Mouse (Mus musculus) heart, postnatal 0 days (tissue): Measurements from ENCODE around the gene Tshz2. TPM values are rescaled to one million over a fixed set of nuclear protein-coding genes. Genes with fewer than 3 reads are reported as not detected.

Experiments
- ATAC-seq: fragments of 200-750 bp; cut with Nextera tagmentation; 2 replicates; pipeline ENCODE4 v1.8.0; 2017; ENCODE audit warnings: low read depth, moderate number of reproducible peaks, moderate library complexity; ENCODE audit not compliant: insufficient read depth
- DNase-seq: peaks from one replicate; pipeline ENCODE4 v3.0.0-alpha.2; 2016; ENCODE audit warnings: low spot score
- H3K27ac ChIP-seq: fragments of 300-500 bp; sonication (generic); 2 replicates; pipeline ENCODE4 v1.5.1; 2014; ENCODE audit warnings: low read depth, mild to moderate bottlenecking
- H3K27me3 ChIP-seq: fragments of 300-500 bp; sonication (generic); 2 replicates; pipeline ENCODE4 v1.6.1; 2014; ENCODE audit warnings: low read length, mixed read lengths; ENCODE audit not compliant: control insufficient read depth, insufficient read depth
- H3K36me3 ChIP-seq: fragments of 300-500 bp; sonication (generic); replicated peaks from 2 replicates; pipeline ENCODE4 v1.6.1; 2014; ENCODE audit warnings: low read length, mixed read lengths; ENCODE audit not compliant: control insufficient read depth, insufficient read depth
- H3K4me1 ChIP-seq: fragments of 300-500 bp; sonication (generic); 2 replicates; pipeline ENCODE4 v1.6.1; 2014; ENCODE audit warnings: antibody characterized with exemption; ENCODE audit not compliant: control insufficient read depth, insufficient read depth
- H3K4me2 ChIP-seq: fragments of 300-500 bp; sonication (generic); 2 replicates; pipeline ENCODE4 v1.6.1; 2014; ENCODE audit warnings: low read depth, mild to moderate bottlenecking, low read length, moderate library complexity
- H3K4me3 ChIP-seq: fragments of 300-500 bp; sonication (generic); 2 replicates; pipeline ENCODE4 v1.5.1; 2014; ENCODE audit warnings: low read depth, low read length
- H3K9ac ChIP-seq: fragments of 300-500 bp; sonication (generic); replicated peaks from 2 replicates; pipeline ENCODE4 v1.6.1; 2014; ENCODE audit warnings: low read depth, low read length, mixed read lengths
- H3K9me3 ChIP-seq: fragments of 300-500 bp; sonication (generic); replicated peaks from 2 replicates; pipeline ENCODE4 v1.6.1; 2016; ENCODE audit warnings: low read length; ENCODE audit not compliant: control insufficient read depth
- CTCF ChIP-seq: IDR thresholded peaks from 2 replicates; pipeline ENCODE4 v1.5.1; 2016; ENCODE audit warnings: antibody characterized with exemption, control low read depth, low read depth
- EP300 ChIP-seq: IDR thresholded peaks from 2 replicates; pipeline ENCODE4 v1.6.1; 2016; ENCODE audit warnings: antibody characterized with exemption, low read depth
- WGBS: fragments of 180-500 bp; shearing (Covaris S2); extraction: QIAGEN DNeasy Blood & Tissue Kit; methylation state at CpG from one replicate; pipeline ENCODE4 v1.1.7; 2014; 5-methylcytosine and 5-hydroxymethylcytosine counted together
- polyA plus RNA-seq: library from polyadenylated mRNA; unstranded; fragments of >200 nt; fragmentation: Nextera tagmentation; extraction: Ambion mirVana; gene quantifications from 2 replicates; pipeline ENCODE4 v1.2.1, GENCODE M21; 2015
- total RNA-seq: library from RNA; depleted of rRNA; stranded (reverse); fragments of >200 nt; gene quantifications from 2 replicates; pipeline ENCODE4 v1.2.3, GENCODE M21; 2014; ENCODE audit warnings: low replicate concordance

The Tshz2 gene
- total and polyA plus RNA-seq, 2 experiments from 2014 or later = 2.8 to 7.8 TPM

DNA sequence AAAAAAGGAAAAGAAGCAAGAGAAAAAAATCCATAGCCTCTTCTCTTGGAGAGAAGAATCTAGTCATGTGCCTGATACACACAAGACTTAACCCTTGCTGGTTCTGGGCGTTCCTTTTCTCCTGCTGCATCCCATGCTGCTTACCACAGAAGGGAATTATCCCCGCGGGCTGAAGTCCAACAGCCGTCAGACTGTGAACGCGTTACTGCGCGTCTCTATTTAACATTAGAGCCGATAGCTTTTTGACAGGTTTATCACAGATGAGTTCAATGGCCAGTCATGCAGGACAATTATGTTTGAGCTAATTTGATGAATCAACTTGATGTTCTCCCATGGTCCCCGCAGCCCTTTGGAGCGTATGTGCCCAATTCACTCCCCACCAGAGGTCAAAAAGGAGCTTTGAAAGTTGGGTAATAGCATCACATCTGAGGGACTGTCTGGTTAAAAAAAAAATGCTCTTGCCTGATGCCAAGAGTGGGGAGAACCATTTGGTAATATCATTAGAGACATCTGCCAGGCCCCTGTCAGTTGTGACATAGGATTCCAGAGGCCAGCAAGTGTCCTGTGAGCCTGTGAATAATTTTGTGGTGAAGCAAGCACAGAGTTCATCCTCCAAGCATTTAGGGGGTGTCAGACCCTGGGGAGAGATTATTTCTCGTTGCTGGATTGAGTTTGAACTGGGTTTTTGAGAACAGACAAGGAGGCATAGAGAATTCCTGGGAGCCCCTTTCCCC lies 54.1 kb downstream of the Tshz2 start:
- Histone ChIP-seq H3K27me3 (no peaks in the 10 kb centered on the region), H3K36me3 (no peaks in the 10 kb centered on the region), H3K4me1 (peaks cover 10% of the 10 kb centered on the region; the same call in 1 of the 2 replicates), H3K4me3 (no peak overlapping the region), H3K4me2 (no peak overlapping the region), H3K27ac (no peak overlapping the region), H3K9ac (no peak overlapping the region), H3K9me3 (no peaks in the 10 kb centered on the region)
- 77% methylated on average over 12 of the region's 12 CpGs for WGBS
- DNase-seq (no peak), ATAC-seq (no peak)
- TF ChIP-seq EP300 = no peak
- TF ChIP-seq CTCF = no peak

DNA sequence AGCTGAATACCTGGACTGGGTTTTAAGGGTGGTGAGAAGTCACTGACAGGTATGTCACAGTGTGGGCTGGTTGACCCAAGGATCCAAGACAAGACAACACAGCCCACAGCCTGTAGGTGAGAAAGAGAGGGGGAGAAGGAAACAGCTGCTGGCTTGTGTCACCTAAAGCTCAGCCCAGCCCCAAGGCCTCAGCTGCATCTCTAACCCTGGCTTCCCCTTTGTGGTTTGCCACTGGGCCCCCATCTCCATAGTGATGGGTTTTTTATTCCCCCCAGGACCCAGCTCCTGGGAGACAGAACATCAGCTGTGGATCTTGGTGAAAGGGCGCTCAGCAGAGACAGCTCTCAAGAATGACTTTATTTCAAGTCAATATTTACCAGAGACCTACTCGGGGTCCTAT lies 57.2 kb downstream of the Tshz2 start:
- H3K27me3 ChIP-seq = no peaks in the 10 kb centered on the region
- ATAC-seq (no peak), DNase-seq (no peak)
- peaks cover 8% of the 10 kb centered on the region; the same call in 1 of the 2 replicates for H3K4me1 ChIP-seq
- H3K36me3 ChIP-seq = no peaks in the 10 kb centered on the region
- 87% methylated on average over 2 of the region's 2 CpGs for WGBS
- H3K9ac ChIP-seq = no peak overlapping the region
- TF ChIP-seq EP300 (no peak), CTCF (no peak)
- no peak overlapping the region for H3K4me2 ChIP-seq
- H3K9me3 ChIP-seq = no peaks in the 10 kb centered on the region
- no peak overlapping the region for H3K4me3 ChIP-seq
- H3K27ac ChIP-seq = no peak overlapping the region

DNA sequence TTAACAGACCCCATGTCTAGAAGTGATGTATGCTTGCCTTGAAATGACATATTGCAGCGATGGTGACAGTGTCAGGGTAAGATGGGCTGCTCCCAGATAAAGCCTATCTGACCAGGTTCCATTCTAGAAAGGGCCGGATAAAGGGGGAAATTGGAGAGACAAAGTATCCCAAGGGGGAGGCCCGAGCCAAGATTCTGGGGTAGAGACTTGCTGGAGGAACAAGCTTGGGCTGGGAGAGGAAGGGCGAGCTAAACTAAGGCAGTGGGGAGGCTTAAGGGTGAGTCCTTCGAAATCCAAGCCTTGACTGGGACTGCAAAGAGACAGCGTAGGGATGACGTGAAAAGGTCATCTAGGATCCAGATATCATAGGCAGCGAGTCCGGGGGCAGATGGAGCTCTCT lies 61.7 kb downstream of the Tshz2 start:
- Histone ChIP-seq H3K9ac (no peak overlapping the region), H3K9me3 (no peaks in the 10 kb centered on the region), H3K27ac (no peak overlapping the region), H3K36me3 (no peaks in the 10 kb centered on the region), H3K4me1 (peaks cover 6% of the 10 kb centered on the region; the same call in 1 of the 2 replicates), H3K27me3 (no peaks in the 10 kb centered on the region), H3K4me3 (no peak overlapping the region), H3K4me2 (no peak overlapping the region)
- TF ChIP-seq EP300 (no peak), CTCF (no peak)
- no peak for DNase-seq
- no peak for ATAC-seq
- WGBS = 67% methylated on average over 9 of the region's 9 CpGs

DNA sequence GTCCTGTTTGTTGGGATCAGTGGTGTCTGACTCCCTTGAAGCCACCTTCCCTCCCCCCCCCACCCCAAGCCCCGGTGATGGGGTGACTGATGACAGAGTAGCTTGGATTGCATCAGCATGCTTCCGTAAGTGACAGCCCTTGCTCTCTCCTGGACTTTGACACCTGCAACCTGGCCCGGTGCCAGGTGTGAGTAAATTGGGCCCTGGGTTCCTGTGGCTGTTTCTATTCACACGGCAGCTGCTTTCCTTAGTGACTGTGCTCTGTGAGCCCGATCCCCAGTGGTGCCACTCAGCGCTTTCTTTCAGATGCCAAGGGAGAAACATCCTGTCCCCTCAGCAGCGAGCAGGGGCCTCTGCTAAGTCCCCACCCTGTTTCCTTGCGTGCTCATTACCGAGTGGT lies 62.2 kb downstream of the Tshz2 start:
- DNase-seq (no peak), ATAC-seq (no peak)
- Histone ChIP-seq H3K9me3 (no peaks in the 10 kb centered on the region), H3K27ac (no peak overlapping the region), H3K4me3 (no peak overlapping the region), H3K4me2 (no peak overlapping the region), H3K27me3 (no peaks in the 10 kb centered on the region), H3K36me3 (no peaks in the 10 kb centered on the region), H3K4me1 (peaks cover 11% of the 10 kb centered on the region; the same call in 1 of the 2 replicates), H3K9ac (no peak overlapping the region)
- WGBS = 54% methylated on average over 9 of the region's 9 CpGs
- no peak for TF ChIP-seq CTCF
- no peak for TF ChIP-seq EP300

DNA sequence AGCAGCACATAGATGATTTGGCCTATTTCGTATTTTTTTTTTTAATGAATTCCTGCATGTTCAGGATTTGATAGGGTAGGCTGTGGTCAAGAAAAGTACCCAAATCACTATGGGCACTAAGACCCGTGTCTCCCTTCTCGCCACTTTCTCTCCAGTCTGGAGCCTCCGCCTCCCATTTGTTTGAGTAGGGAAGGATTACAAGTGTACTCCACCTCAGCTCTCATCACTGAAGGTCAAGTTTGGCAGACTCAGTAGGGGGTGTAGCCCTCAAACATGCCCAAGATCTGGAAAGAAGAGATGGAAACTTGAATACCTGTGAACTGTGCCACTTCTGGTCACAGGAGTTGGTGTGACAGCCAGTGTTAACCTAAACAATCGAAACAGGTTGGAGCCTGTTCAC lies 66.3 kb downstream of the Tshz2 start:
- Histone ChIP-seq H3K9me3 (no peaks in the 10 kb centered on the region), H3K4me2 (no peak overlapping the region), H3K9ac (no peak overlapping the region), H3K4me1 (peaks cover 19% of the 10 kb centered on the region; the same call in 1 of the 2 replicates), H3K27me3 (no peaks in the 10 kb centered on the region), H3K4me3 (no peak overlapping the region), H3K27ac (no peak overlapping the region), H3K36me3 (no peaks in the 10 kb centered on the region)
- DNase-seq (no peak), ATAC-seq (no peak)
- 87% methylated on average over 5 of the region's 5 CpGs for WGBS
- TF ChIP-seq CTCF (no peak), EP300 (no peak)
